Mouse (Mus musculus) CD4-positive, CD25-positive, alpha-beta regulatory T cell, adult 4 months (primary cell): Measurements from ENCODE around the gene Dnajb6. TPM values are rescaled to one million over a fixed set of nuclear protein-coding genes. Genes with fewer than 3 reads are reported as not detected.
A peak's percentile ranks its signal among the peaks of the same experiment; 100 is the strongest.
"Not testable (repeated sequence)": the region's sequence is repeated elsewhere in the genome, so short reads cannot be mapped to it uniquely, and the experiment has no call there.

ENCODE experiments used
- ATAC-seq: one replicate; pipeline ENCODE4 v1.8.0; 2017
- polyA plus RNA-seq, 2 experiments: library from polyadenylated mRNA; unstranded; fragments of 100-300 nt; shearing (Covaris generic); gene quantifications; one replicate each; pipeline ENCODE4 v1.2.1; 2017

Dnajb6 gene
- 100 to 1,000 TPM; 103 to 108 TPM for polyA plus RNA-seq

DNA sequence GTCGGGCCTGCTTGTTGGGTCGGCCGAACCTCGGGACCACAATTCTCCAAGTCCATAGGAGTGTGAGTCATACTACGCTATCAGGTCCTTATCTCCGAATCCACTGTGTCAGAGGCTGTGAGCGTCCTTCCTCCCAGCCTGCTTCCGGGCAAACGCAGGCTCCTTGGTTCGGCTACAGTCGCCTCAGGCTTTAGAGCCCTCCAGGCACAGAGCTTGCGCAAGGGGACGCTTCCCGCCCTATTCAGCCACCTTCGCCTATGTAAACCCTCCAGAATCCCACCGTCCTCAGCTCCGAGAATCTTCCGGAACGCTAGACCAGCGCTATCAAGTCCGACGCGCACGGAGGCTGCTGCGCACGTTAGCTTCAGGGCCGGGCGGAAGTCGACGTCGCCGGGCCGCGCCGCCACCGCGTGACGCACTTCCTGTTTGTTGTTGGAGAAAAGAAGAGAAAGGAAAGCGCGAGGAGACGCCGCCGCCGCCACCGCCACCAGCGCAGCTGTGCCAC is at the start of gene Dnajb6, which contains the start of gene Gm5129:
Gene Dnajb6, plus strand, starts transcription at position 132 of the 505 bp plus-strand sequence.
Gene Gm5129, minus strand, starts transcription at position 380 of the 505 bp plus-strand sequence.
- ATAC-seq: peak; percentile 88

DNA sequence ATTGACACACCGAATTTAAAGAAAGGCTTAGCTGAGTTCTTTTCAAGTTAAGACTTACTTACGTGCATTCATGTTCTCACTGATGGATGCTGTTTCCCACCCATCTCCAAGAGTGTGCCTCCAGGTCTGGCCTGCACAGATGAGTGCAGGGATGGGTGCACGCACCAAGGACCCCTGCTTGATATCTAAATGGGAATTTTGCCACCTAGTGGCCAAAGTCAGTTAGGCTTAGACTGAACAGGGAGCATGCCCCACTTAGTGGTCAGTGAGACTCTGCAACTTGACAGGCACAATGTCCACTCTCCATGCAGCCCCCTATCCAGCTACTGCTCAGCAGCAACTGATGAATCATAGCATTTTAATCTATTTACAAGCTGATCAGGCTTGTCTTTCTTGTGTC is 47.8 kb upstream of the Dnajb6 start:
- ATAC-seq: no peak

DNA sequence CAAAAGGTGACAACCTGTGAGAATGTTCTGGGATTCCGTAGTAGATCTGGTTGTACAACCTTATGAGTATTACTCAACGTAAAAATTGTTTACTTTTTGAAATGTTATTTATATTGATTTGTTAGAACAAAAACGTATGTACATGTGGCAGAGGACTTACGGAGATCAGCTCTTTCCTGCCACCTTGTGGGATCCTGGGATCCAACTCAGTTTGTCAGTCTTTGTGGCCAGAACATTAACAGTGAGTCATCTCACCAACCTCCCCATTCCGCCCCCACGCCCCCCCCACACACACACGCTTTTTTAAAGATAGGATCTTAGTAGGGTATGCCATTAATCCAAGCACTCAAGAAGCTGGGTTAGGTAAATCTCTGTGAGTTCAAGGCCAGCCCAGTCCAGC is 47.1 kb upstream of the Dnajb6 start:
- no peak for ATAC-seq

DNA sequence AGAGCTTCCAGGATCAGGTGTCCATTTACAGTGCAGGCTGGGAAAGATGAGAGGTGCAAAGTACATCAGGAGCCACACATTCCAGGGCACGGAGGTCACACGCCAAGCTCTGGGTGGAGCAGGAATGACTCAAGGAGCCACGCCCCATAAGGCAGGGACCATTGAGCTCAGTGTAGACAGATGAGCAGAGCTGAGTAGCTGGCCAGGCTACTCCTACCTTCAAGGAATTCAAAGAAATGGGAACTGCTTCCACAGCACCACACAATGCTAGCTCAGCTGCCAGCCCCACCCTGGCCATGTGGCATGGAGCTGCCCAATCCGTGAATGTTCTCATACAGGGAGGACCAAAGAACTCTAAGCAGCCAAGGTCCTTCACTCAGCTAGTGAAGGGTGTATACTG is 37.0 kb upstream of the Dnajb6 start:
- ATAC-seq: no peak

DNA sequence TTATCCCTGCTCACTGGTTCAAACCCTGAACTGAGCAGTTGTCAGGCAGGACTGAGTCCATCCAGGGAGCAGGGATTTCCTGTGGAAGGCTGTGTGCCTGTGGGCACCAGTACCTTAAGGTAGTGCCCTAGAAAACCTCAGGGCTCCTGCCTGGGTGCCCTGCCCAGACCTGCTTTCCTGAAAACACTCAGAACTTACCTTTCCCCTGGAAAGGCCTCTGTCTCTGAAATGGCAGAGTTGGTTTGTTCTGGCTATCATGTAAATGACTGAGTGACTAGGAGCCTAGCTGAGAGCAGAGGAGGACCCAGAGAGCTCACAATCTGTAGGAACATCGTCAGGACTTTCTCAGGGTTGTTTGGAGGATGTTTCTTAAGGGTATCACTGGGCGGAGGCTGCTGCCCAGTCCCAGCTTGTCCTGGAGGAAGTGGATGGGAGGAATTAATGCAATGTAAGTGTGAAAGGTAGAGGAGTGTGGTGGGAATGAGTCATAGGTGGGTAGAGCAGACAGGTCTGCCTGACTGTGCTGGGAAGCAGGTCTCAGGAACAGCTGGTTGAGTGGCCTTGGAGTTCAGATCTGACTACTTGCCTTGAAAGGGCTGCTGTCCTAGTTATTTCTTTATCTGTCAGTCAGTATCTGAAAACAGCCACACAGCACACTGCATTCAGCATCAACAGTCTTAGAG is 35.8 kb upstream of the Dnajb6 start:
- ATAC-seq: no peak

DNA sequence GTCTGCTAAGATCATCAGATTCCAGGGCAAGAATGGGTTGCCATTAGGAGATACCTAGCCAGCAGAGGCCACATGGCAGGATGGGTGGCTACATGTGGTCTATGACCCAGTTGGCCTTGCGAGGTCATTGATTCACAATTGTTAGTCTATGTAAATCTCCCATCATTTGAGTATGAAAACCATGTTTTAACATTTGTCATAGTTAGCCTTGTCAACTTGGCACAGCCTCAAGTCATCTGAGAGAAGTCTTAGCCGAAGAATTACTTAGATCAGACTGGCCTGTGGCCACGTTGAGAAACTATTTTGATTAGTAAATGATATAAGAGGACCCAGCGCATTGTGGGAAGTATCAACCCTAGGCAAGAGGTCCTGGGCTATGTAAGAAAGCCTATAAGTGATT is 28.2 kb upstream of the Dnajb6 start:
- ATAC-seq: no peak

DNA sequence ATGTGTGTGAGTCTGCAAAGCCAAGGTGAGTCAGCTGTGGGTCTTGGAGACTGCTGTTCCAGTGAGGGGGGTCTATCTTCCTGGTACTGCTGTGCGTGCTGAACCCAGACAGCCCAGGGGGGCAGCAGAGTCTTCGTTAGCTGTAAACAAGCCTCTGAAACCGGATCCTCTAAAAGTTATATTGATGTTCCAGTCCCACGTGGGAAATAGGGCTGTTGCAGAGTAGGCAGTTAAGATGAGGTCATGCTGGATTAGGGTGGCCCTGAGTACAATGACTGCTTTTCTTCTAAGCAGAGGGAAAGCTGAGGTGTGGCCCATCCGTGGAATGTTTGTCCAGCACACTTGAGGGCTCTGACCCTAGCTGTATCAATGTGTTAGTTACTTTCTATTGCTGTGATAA is 27.2 kb upstream of the Dnajb6 start:
- no peak for ATAC-seq

DNA sequence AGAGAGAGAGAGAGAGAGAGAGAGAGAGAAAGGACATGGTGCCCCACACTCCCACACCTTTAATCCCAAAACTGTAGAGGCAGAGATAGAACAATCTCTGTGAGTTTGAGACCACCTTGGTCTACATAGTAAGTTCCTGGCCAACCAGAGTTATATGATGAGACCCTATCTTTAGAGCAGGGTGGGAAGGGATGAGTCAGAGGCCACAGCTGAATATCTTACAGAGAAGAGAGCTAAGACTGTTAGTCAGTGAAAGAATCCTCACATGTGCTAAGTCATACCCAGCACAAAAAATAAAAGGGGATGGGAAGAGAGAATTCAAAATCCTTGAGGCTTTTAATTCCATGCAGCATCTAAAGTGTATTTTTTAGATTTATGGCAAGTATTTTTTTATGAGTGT is 23.9 kb upstream of the Dnajb6 start:
- no peak for ATAC-seq

DNA sequence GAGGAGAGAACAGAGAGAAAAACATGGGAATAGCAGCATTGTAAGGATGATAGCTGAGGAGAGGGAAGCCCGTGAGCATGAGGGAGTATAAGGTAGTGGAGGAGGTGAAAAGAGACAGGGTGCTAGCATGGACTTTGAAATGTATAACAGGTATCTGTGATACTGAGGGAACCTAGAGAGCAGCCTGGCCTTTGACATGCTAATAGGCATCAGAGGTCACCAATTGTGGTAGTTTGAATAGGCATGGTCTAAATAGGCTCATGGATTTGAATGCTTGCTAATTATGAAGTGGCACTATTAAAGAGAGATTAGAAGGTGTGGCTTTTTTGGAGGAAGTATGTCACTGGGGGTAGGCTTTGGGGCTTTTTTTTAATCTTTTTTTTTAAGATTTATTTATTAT is 22.6 kb upstream of the Dnajb6 start:
- no peak for ATAC-seq

DNA sequence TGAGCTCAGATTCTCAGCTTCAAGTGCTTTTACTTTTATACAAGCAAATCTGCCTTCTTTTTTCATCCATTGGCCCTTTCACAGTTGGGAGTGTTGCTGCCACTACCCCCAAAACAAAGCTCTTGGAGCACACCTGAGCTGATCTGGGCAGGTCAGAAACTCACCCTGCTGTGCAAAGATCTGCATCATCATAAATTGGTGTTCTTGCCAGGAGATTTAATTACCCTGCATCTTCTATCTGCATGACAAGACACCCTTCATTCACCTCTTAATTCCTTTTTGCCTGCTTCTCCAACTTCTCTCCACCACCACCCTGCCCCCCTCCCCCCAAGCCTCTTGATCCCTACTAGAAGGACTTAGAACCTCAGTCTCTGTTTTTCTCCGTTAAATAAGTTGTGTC is 14.3 kb upstream of the Dnajb6 start:
- no peak for ATAC-seq

DNA sequence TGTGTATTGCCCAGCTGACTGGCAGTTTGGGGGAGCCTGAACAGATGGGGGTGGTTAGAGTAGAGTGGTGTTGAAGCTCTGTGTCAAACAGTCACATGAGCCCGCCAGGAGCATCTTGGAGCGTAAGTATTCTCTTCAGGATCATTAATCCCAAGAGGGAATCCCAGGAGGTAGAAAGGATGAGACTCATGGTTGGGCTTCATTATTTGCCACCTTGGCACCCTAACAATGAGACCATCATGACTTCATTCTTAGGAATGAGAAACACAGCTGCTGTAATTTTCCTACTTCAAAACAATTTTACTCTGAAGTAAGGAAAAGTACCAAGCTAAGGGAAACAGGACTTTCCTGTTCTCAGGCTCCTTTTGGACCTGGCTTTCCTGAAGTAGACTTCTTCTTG is 10.1 kb upstream of the Dnajb6 start:
- ATAC-seq: no peak

DNA sequence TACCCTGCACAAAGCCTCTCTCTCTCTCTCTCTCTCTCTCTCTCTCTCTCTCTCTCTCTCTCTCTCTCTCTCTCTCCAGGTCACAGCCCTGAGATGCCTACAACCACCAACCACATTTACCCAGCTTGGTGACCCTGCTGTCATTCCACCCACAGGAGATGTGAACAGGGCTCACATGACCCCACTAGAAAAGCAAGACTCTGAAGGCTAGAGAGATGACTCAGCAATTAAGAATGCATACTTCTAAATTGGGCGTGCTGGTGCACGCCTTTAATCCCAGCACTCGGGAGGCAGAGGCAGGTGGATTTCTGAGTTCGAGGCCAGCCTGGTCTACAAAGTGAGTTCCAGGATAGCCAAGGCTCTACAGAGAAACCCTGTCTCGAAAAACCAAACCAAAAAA is 9.4 kb upstream of the Dnajb6 start:
- ATAC-seq: not testable (repeated sequence)

DNA sequence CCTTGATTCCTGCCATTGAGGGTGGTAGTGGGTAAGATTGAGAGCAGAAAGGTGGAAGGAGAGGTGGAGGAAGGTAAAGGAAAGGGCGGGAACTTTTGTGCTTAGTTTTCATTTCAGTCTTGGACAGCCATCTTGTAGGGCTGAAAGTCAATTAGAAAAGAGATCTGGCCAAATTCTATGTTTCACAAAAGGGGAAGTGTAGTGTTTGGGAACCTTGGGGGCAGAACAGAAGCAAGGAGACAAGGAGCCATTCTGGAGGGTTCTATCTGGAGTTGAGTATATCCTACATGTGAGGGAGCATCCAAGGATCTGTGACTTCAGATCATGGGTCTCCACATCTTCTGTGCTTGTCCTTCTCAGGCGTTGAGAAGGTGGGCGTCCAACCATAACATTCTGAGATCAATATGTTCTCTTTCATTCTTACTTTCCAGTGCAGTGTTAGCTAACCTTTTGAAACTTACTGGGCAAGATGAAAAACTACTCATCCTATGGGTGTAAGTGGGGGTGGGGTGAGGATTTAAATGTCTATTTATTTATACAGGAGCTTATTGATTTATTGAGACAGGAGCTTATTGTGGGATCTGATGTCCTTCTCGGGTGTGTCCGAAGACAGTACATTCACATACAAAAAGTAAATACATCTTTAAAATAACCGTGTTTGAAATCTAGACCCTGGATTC is 517 bp upstream of the Dnajb6 start:
- no peak for ATAC-seq

DNA sequence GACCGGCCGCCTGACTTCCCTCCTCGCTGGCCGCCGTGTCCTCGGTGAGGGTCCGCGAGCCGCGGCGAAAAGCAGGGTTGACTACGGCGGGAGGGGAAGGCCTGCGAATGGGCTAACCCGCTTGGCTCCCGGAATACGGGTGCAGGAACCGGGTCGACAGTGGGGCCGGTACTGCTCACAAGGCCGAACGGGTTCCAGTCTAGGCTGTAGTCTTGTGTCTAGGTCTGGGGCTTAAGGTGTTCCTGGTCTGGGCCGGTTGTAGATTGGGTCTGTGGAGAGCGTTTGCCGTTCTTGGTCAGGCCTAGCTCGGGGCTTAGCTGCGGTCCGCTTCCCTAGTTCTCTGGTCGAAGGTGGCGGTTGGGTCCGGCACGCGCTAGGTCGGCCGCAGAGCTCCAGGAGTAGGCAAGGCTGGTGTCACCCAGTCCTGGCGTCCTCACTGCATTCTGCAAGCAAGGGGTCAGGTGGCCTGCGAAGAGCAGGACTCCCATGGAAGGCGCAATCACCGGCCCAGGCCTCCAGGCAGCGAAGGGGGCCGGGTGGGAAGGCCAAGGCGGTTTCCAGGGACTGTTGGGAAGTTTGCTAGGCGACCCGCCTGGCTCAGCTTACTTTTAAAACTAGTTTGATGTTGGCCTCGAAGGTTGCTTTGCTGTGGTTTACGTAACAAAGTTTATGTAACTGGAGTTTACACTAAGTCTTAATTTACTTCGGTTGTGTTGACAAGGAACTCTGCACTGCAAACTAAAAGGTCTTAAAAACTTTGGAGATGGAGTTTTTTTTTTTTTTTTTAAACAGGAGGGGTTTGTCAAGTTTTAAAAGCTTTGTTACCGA is 799 bp downstream of the Dnajb6 start:
- peak; percentile 28 for ATAC-seq

DNA sequence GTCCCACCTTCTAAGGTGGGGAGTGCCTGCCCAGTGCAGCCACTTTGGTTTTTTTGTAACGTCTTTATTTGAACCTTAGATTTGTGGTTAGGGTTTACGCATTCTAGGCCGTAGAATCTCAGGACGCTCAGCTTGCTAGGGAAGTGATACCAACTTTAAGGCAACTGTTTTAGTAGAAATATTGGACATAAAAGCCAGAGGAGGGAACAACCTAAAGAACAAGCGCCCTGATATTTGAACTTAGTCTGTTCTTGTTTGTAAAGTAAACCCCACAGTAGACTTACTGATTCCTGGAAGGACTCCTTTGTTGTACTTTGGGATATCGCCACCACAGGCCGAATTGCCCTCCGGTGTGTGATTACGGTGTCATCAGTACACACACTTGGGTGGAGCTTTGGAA is 1.5 kb downstream of the Dnajb6 start:
- ATAC-seq: no peak

DNA sequence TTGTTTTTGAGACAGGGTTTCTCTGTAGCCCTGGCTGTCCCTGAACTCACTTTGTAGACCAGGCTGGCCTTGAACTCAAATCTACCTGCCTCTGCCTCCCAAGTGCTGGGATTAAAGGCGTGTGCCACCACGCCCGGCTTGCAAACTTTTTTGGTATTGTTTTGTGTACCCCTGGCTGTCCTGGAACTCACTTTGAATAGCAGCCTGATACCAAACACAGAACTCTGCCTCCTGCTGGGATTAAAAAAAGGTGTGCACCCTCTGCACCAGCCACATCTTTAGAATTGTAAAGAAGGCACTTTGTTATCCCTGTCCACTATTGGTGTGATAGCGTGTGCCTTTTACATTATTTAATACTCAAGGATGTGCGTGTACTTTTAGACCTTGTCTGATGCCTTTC is 2.0 kb downstream of the Dnajb6 start:
- no peak for ATAC-seq

DNA sequence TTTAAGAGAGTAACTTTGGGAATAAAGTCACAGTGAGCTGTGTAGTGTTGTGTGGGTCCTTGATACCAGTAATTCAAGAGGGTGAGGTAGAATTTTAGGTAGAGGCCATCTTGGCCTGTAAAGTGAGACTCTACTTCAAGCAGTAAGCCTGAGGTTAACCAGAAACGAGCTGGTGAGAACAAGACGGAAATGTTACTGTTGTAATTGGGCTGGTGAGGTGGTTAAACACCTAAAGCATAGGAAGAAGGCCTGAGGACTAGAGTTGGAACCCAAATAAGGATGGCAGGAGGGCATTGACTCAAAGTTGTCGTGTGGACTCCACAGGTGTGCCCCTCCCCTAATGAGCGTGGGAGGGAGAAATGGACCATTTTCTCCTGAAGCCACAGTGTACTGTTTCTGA is 2.6 kb downstream of the Dnajb6 start:
- ATAC-seq: no peak

DNA sequence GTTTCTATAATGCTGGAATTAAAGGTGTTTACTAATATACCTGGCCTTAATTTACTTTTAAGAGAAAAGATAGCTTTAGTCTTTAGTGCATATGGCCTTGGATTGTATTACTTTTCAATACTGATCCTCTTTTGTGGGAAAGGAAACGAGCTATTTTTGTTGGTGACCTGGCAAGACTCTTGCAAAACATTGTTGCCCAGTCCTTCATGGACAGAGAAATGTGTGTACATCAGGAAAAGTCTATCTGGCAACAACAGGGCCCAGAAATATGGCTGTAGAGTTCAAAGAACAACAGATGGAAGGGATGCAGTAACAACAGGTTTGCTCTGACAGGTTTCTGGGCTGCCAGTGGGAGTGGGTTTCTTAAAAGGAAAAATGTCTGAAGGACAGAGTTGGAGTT is 5.2 kb downstream of the Dnajb6 start:
- ATAC-seq: no peak

DNA sequence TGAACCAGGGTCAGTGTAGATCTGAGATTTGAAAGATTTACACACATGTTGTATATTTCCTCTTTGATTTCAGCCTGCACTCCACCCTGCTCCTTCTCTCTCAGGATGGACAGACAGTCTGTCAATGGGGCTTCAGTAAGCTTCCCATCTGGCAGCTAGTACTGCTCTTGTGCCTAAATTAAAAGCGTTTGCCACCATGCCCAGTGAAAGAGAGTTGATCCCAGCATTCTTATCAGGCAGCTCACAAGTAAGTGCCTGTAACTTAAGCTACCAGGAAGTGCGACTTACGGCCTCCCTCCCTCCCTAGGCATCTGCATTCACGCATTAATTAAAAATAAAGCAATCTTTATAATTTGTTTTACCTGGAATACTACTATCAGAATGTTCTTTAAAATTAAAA is 5.6 kb downstream of the Dnajb6 start:
- no peak for ATAC-seq

DNA sequence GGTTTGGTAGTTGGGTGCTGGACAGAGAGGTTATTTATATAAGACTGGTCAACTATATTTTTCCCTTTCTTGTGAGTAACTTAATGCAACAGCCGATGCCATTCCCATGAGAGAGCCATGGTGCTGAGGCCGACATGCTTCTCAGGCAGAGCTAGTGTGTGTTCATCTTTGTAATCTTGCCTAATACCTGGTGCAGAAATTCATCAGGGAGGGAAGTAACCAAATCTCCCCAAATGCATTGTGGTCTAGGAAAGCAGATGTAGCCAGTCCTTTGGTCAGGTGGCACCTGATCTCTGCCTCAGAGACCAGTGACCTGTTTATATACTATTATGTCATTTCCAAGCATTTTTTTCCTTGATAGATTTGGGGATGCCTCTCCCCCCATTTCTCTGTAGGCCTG is 12.2 kb downstream of the Dnajb6 start:
- no peak for ATAC-seq

DNA sequence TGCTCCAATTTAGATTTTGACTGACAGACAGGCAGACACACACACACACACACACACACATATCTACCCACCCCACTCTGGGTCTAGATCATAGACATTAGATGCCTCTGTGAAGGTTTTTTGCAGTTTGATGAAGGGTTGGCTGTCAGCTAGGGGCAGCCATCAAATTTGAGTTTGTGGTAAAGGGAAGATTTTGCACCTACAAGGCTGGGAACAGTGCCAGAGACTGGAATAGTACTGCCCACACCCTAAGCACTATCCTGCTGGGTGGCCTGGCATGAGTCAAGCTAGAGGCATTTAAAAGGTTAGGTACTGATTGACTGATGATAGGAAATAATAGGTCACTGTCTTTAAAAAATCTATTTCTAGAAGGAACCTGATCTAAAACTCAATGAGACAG is 15.8 kb downstream of the Dnajb6 start:
- ATAC-seq: no peak

DNA sequence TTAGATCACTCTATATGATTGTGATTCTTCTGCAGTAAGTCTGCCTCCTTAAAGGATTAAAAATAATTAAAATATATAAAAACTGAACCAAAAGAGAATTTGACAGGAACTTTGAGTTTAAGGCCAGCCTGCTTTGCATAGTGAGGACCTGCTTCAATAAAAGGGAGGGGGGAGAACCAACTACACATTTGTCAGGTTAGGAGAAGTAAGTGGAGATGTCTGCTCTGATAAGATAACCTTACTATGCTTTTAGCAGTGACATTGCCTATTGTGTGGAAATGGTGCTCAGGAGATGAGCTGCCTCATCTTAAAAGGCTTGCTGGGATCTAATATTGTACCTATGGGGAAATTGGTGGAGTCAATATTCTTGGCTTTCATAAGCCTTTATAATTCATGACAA is 17.4 kb downstream of the Dnajb6 start:
- no peak for ATAC-seq

DNA sequence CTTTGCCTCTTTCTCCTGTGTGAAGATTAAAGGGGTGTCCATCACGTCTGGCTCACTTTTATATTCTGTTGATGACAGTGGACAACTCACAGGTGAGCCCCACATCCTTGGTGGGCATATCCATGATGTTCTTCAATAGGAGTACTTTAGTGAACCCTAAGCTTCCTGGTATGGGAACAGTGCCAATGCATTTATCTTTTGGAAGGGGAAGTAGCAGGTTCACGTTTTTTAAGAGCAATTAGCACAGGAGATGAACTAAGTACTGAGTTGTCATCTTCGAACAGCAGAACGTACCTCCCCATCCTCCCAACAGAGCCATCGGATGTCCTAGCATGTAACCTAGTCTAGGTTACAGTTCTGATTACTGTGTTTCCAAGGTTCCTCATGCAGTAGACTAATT is 23.8 kb downstream of the Dnajb6 start:
- ATAC-seq: no peak

DNA sequence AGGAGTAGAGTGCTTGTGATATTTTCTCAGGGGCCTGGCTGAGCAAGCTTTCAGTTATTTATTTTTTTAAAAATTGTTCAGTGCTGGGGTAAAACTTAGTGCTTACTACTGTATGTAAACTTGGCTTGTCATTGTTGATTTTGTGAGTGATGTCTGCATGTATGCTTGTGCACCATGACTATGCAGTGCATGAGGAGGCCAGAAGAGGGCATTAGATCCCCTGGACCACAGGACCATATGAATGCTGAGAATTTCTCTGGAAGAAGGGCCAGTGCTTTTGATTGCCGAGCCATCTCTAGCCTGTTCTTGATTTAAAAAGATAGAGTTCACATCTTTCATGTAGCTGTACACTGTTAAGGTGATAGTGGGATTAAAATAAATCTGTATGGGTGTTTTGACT is 35.4 kb downstream of the Dnajb6 start:
- no peak for ATAC-seq
